Mouse (Mus musculus) brain, adult 2 months (tissue): ENCODE measurements around the gene Gm8104.
"Not testable (repeated sequence)": the region's sequence is repeated elsewhere in the genome, so short reads cannot be mapped to it uniquely, and the experiment has no call there.

Source experiments
- DNase-seq: peaks from one replicate; pipeline ENCODE4 v3.0.0; 2011; ENCODE audit warnings: low read depth, low spot score

The Gm8104 gene

DNA sequence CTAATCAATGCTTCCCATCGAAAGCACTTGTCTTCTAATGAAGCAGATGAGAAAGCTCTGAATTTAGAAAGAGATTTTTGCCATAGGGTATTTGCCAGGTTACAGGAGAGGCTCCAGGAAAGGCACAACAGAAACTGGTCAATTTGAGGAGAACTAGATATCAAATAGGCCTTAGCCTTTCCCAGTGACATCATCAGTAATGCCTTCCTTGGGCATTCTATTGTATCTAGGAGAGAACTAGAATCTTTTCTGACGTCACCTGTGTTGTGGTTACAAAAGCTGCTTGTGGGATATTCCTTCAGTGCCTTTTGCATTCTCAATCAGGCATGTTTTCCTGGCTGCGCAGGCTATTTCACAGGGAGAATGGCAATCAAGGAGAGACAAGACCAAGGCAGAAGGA, at the start of gene Gm8104:
Gene Gm8104 (plus strand): TSS at position 301 of the 400 bp plus-strand sequence.
- DNase-seq, result not testable (repeated sequence)

DNA sequence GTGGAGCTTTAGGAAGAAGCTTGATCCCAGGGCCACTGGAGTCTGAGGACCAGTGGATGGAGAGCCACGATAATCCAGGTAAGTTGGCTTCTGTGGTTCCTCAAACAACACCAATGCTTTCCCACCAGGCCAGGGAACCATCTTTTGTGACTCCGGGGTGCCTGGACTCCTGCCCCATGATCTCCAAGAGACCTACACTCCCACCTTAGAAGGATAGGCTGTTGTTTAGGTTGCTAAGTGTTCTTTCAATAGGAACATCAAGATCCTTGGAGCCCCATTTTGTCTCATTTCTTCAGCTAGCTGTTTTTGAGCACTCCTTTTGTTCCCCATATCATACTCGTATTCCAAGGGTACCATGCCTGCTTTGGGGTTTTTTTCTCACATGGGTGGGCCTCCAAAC, 42.3 kb upstream of the Gm8104 start:
- DNase-seq, result not testable (repeated sequence)

DNA sequence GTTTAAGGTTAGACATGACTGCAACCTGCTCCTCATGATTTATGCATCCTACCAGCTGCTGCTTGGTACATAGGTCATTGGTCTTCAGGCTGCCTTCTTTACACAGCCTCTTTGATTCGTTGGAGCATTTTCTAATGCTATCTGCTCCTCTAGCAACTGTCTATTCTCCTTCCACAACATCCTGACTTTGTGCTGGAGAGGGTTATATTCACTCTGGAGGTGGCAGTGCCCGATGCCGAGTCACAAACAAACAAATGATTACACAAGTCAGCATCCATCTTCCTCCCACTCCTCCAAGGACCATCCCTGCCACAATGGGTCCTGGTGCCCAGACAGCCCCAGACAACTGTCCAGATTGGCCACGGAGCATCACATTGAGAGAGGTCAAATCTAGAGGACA, 40.2 kb upstream of the Gm8104 start:
- DNase-seq, result not testable (repeated sequence)

DNA sequence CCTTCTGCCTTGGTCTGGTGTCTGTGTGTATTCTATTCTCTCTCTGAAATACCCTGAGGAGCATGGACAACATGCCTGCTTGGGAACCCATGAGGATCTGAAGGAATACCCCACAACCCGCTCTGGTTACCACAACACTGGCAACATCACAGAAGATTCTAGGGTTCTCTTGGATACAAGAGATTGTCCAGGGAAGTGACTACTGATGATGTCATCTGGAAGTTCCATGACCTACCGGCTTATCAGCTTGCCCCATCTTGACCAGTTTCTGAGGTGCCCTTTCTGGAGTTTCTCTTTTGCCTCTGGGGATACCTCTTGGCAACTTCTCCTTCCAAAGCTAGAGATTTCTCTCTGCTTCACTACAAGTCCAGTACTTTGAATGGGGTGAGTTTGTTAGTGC, 23.9 kb upstream of the Gm8104 start, which contains the start of gene Gm8094:
Gene Gm8094 (minus strand): TSS at position 101 of the 400 bp plus-strand sequence.
- not testable (repeated sequence) for DNase-seq

DNA sequence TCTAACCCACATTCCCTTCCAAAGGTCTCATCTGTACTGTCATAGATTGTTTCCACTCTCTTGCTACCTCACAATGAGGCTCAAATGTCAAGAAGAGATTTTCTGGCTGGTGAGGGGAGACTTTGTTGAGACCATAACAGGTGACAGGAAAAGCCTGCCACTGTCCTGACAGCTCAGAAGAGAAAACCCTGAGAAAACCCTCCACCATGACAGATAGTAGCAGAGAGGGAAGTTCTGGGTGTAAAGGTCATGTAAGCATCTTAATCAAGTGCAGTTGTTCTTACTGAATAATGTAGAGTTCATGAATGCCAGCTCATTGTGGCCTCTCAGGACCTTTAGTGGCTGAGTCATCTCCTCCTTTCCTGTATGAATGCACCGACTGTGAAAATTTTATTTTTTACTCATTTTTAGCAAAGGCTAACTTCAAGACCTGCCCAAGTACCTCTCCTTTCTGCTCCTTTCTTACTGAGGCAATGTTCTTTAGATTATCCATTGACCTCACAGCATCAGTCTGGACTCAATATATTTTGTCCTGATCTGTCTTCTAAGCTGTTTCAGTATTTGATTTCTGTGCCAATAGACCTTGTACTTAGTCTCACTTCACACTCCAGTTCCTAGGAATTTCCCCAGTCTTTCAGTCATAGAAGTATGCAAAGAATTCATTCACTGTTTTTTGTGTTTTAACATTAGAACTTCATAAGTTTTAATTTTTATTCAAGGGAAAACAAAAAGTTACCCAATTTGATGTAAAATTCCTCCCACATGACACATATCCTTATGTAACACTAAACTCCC, 15.3 kb upstream of the Gm8104 start:
- DNase-seq, result not testable (repeated sequence)

DNA sequence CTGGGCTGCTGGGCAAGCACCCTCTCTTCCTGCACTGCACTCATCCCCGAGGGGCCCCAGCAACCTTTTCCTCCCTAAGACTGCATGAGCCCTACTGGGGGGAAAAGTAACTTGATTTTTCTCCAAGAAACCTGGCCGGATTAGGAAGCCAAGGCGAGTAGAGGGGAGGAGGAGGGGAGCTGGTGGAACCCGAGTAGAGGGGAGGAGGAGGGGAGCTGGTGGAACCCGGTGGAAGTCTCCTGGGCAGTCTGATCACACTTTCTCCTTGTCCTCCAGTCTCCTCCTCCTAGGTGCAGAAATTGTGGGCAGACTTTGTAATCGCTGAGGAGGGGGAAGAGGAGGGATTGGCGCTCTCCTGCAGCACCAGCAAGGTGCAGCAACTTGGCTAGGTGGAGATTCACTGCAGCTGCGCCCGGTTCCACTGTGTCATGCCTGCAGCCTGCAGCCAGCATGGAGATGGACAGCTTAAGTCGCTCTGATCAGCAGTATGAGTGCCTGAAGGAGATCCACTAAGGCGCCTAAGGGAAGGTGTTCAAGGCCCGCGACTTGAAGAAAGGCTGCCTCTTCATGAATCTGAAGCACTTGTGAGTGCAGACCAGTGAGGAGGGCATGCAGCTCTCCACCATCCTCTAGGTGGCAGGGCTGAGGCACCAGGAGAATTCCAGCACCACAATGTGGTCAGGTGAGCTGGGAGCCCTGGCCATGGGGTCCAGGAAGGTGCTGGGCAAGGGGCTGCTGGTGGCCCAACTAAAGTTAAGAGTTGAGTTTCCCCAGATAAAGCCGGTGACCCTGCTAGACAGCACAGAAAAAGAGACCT, 11.1 kb upstream of the Gm8104 start:
- DNase-seq, result not testable (repeated sequence)

DNA sequence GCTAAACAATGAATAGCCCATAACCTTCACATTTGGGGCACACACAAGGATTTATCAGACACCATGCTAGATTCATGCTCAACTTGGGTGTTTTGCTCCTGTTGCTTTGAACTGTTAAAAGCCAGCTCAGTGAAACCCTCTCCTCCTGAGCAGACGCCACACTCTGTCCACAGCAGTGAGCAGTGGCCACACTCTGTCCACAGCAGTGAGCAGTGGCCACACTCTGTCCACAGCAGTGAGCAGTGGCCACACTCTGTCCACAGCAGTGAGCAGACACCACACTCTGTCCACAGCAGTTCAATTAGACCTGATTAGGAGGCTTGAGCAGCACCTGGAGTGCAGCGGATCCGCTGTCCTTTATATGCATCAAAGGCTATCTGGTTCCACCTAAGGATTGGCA, 19.3 kb downstream of the Gm8104 start:
- DNase-seq, result not testable (repeated sequence)

DNA sequence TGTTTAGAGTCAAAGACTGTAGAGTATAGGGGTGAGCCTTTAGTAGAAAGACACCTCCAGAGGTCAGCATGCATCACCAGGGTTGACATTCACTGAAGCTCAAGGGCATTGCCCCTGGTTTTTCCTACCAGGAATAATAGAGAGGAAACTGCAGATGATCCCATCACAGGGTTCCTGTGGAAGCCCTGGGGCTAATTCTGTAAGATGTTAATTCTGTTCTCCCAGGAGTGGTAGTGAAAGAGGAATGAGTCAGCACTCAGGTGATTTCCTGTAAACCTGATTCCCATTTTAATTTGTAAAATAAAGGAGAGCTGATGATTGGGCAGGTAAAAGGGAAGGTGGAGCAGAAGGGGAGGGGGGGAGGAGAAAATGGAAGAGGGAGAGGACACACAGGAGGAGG, 25.9 kb downstream of the Gm8104 start:
- DNase-seq, result not testable (repeated sequence)
